Mouse (Mus musculus): ENCODE results near the gene Ifit3.
A peak's percentile ranks its signal among the peaks of the same experiment; 100 is the strongest.

DNA sequence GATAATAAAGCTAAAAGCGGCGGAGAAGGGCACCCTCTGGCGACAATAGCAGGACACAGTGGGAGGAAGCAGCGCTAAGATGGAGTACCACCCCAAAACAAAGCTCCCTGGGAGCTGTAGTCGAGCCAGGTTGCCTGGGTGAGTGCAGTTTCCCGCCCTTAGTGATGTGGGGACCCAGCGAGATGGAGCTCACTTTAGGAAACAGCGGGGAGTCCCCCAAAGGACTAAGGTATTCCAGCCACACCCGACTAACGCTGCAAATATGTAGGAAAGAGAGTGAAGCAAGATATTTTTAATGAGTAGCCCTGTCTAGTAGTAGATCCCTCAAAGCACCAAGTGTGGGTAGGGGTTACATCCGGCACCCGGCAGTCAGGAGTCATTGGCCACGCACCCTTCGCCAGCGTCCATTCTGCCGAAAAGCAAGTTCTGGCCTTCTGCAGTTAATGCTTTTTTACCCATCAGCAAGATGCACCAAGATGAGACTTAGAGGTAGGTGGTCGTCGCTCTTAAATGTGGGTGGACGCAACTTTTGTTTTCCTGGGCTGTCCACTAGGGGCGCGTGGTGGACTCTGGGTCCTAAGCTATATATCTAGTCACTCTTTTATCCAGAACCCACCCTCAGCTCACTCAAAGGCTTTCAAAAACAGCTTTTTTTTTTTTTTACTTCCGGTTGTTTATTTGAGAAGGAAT, 32.7 kb upstream of the Ifit3 start, which contains the start of gene Ifit2:
- TF ChIP-seq CTCF (IDR thresholded peaks at IDR 0.05; ENCODE audit: low read depth, low read length), result peak; percentile 52
- TF ChIP-seq POLR2A (IDR thresholded peaks at IDR 0.05; ENCODE audit: borderline replicate concordance, low read depth, low read length), result no peak
